Mouse (Mus musculus) ovary, postnatal 10 days (tissue): ENCODE measurements at regions not wholly inside any gene's neighbourhood (a gene's known extent, or its start where the extent isn't known, plus 50 kb on each side); places are given as distances from the start of the nearest gene placed in this dataset.
A peak's percentile ranks its signal among the peaks of the same experiment; 100 is the strongest.

ENCODE experiments used
- DNase-seq: peaks from one replicate; pipeline ENCODE4 v3.0.0; 2022; ENCODE audit warnings: low spot score

- DNase-seq, result no peak
Observed at GRCm38 (mm10) chr13:119267608-119268300, 160.6 kb upstream of the Paip1 start.

DNA sequence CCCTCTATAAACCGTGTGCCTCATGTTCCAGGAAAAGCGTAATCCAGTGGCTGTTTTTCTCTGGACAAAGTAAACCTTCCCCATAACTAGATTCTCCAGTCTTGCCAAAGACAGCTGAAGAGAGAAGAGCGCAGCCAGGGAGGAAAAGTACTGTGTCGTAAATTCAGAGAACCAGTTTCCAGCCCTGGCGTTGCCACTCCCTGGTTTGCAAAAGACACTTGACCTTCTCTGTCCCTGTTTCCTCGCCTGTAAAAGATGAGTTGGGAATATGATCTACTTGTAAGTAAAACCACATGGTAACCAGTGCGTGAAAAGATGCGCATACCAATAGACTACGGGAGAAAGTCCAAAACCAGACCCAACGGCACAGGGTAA lies 160.1 kb upstream of the Paip1 start:
- no peak for DNase-seq

DNA sequence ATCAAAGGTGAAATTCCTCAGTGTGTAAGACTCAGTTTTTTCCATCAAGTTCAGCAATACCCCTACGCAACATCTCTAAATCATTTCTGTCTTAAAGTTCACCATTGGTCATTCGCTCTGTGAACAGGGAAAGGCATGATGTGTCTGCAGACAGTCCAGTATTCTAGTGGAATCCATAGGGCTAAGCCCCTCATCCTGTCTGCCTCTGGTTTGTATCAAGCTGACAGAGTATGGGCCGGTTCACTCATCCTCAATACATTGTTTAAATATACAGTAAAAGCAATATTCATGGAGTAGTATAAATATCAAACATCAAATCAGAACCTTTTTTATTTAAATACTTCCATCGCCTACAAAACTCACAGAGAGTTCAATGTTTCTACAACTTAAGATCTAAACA lies 152.9 kb upstream of the Paip1 start:
- DNase-seq, result no peak

DNA sequence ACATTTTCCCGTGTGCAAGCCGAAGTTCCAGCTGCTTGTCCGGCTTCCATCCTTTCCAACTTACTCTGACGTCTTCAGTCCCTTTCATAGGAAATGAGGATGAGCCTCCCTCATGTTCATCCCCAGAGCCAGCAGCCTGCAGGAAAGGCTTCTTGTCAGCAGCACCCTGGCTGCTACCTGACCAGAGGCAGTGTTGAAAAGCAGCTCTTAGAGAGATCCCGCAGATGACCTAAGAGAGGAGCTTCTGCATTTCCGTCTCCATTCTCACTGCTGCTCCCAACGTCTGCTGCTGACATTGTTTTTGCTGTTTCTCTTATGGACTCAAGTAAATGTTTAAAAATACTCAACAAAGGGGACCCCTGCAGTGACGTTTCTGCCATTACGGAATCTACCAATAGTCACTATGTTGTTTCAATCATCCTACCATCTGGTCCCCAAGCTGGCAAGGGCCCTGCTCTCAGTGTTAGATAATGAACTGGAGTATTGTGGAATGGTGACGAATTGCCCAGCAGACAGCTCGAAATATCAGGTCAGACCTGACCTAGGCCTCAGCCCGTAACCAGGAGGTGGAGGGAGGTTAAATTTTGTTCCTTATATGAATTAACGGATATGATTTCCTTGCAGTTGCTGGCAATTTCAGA lies 151.0 kb upstream of the Paip1 start:
- DNase-seq, result no peak

DNA sequence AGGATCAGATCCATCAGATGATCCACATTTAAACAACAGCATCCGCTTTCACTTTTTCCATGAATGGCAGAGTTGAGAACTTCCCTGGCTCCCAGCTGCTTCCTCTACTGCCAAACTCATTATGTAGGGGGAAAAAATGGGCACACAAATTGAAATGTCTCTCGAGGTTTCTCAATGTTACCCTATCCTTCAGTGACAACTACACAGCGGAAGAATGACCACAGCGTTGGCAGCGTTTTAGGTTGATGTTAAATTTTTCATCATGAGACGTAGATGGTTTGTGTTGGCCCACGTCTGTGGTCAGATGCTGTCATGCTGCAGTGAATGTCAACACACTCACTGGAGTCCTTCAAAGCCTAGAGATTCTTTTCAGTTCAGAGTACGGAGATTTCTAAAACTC lies 149.0 kb upstream of the Paip1 start:
- no peak for DNase-seq

GRCm38 (mm10) chr13:119280622-119281021 lies 147.8 kb upstream of the Paip1 start:
- DNase-seq, result no peak

DNA sequence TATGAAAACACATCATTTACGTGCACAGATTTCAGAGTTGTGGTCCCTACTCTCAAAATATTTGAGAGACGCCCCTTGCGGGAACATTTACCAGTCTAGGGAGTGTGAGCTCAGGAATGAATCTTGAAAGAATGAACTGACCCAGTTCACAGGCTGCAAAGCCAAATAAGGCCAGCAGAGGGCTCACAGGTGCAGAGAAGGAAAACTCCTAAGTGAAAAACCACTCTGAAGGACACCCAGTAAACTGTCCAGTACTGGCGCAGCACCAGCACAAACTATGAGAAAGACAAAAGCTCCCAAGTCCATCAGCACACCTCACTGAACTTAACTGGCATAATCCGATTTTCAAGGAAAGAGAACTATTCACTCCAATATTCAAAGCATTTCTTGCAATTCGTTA lies 145.0 kb upstream of the Paip1 start:
- peak; percentile 36 for DNase-seq

GRCm38 (mm10) chr13:119309238-119309637 lies 119.2 kb upstream of the Paip1 start:
- no peak for DNase-seq

GRCm38 (mm10) chr13:119310013-119310412 lies 118.4 kb upstream of the Paip1 start:
- no peak for DNase-seq

GRCm38 (mm10) chr13:119314356-119314755 lies 114.0 kb upstream of the Paip1 start:
- DNase-seq, result no peak

DNA sequence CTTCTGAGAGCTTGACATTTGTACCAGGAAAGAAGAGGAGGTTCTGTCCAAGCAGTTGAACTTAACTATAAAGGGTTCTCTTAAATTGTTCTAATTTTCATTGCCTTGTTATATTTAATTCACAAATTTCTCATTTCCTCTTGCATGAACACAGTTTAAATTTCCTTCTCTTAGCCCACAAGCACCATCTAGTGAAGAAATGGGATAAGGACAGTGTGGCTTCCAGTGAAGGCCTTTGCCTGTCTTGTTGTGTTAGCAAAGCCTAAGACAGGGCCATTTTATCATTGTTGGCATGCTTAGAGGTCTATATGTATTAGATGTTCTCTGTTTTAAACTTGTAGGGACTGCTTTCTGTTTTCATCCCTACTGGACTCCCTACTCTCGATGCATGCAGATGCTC lies 110.0 kb upstream of the Paip1 start:
- DNase-seq, result no peak

DNA sequence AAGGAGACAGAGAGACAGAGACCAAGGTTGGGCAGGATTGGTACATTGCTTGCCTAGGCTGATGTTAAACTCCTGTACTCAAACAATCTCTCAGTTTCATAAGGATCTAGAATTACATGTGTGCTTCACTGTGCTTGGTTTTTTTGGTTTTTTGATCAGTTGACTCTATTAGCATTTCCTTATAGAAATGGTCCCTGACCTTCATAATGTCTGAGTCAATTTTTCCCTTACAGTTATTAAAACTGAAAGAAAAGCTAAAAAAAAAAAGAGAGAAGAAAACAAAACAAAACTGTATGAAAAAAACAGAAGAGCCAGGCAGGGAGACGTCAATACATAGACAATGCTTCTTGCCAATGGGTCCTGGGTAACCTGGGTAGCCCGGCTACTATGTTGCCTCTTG lies 102.9 kb upstream of the Paip1 start:
- no peak for DNase-seq

GRCm38 (mm10) chr13:119326877-119327625 lies 101.3 kb upstream of the Paip1 start:
- no peak for DNase-seq

- no peak for DNase-seq
Observed at GRCm38 (mm10) chr13:119328731-119329130, 99.7 kb upstream of the Paip1 start.

DNA sequence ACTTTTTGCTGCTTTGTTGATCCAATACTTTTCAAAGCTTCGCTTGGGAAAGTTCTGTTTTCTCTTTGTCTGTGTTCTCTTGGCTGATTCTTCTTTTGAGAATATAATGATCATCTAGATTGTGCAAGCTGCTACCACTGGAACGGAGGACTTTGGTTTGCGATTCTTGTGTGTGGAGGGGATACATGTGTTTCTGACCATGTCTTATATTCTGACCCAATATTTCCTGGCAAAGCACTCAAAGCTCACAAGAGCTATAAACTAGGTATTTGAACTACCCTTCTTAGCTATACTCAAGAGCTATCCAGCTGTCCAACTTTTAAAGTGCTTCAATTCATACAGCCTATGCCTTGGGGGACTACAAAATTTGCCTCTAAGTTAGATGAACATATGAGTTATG lies 96.6 kb upstream of the Paip1 start:
- no peak for DNase-seq

GRCm38 (mm10) chr13:119333915-119334314 lies 94.5 kb upstream of the Paip1 start:
- no peak for DNase-seq

- DNase-seq, result no peak
Observed at GRCm38 (mm10) chr13:119337861-119338260, 90.5 kb upstream of the Paip1 start.

- no peak for DNase-seq
Observed at GRCm38 (mm10) chr13:119339016-119339415, 89.4 kb upstream of the Paip1 start.

DNA sequence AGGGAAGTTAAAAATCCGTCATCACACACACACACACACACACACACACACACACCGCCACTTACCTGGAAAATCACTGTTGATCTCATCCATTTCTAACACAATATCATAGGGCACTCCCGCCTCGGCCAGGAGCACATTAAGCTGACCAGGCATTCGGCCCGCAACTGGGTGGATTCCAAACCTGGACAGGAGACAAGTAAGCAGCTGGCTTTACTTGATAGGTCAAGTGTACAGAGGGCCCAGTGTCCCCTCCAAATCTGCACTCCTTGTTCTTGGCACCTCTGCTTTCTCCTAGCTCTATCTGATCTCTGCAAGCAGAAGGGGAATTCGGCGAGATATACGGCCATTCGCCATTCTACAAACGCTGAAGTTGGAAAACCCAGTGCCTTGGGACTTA lies 88.6 kb upstream of the Paip1 start:
- no peak for DNase-seq

- DNase-seq, result no peak
Observed at GRCm38 (mm10) chr13:119341833-119342232, 86.6 kb upstream of the Paip1 start.

DNA sequence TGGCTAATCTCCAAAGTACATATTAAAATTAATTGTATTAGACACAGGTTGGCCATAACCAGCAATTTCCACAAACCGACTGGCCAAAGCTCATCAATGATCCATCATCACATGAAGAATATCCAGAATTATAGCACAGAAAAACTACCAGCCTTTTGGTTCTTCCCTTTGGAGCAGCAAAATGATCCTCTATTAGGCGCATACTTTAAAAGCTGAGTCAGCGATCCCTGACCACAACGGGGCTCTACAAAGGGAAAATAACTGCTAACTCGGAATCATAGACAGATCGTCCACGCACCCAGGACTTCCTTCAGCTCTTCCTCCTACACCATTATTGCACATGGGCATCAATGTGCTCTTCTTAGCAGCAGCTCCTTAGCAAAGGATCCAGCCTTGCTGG lies 85.6 kb upstream of the Paip1 start:
- no peak for DNase-seq

DNA sequence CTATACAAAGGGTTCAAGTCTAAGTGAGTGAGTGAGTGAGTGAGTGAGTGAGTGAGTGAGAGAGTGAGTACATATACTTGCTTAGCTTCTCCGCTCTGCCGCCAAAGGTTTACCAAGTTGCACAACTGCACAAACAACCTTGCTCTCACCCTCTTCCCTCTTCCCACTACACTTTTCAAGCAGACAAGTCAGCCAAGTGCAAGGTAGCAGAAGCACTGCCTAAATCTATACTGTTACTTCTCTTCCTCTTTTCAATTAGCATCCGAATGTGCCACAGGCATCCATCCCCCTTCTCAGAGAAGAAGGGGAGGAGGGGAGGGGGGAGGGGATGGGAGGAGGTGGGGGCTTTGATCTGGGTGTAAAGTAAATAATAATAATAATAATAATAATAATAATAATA lies 80.4 kb upstream of the Paip1 start:
- no peak for DNase-seq

DNA sequence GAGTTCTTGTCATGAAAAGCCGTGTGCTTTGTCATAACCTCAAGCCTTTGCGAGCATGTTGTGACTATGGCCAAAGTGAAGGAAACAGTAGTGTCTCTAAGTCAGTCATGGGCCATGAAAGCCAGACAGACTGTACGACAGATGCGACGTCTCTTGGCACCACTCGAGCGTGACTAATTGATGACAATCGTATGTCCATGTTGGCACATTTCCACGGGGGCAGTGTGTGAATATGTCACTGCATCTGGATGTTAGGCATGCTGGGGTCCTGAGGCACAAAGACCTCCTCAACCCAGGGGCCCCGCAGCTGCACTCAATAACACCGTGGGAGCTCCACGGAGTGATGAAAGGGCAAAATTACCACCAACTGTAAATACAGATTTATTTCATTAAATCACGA lies 77.1 kb upstream of the Paip1 start:
- DNase-seq, result no peak
